Mouse (Mus musculus): ENCODE data around the gene Olfr31. TPM values are rescaled to one million over a fixed set of nuclear protein-coding genes. Genes with fewer than 3 reads are reported as not detected.

The Olfr31 gene
- total and polyA plus RNA-seq, 3 experiments, result 0.09 TPM; not detected in 2

GRCm38 (mm10) chr14:14347836-14348621 lies 25.4 kb downstream of the Olfr31 start:
- H3K27ac ChIP-seq (ENCODE audit: insufficient read depth, low read depth), result no peak overlapping the region
- no peak overlapping the region for H3K4me2 ChIP-seq (ENCODE audit: insufficient read depth, low read depth, poor library complexity, severe bottlenecking)
- peak overlapping the region in 1 of 3 experiments; percentile 9 for H3K4me3 ChIP-seq (replicated peaks in 1 of 3; ENCODE audit: low read depth in 2 of 3, low read length in 2 of 3, poor library complexity in 1 of 3)
- TF ChIP-seq MAX (IDR thresholded peaks at IDR 0.05; ENCODE audit: low read length), result no peak
- TF ChIP-seq ZC3H11A (IDR thresholded peaks at IDR 0.05; ENCODE audit: low read depth, low read length), result no peak
- no peak for TF ChIP-seq MXI1 (IDR thresholded peaks at IDR 0.05; ENCODE audit: low read depth, low read length)
- no peak for TF ChIP-seq ZKSCAN1 (IDR thresholded peaks at IDR 0.05; ENCODE audit: borderline replicate concordance, low read depth, low read length)
- no peak for TF ChIP-seq MEF2A (IDR thresholded peaks at IDR 0.05; ENCODE audit: borderline replicate concordance, low read depth, low read length)
- no peak for TF ChIP-seq CTCF (conservative IDR thresholded peaks at IDR 0.05 in 1 of 2, IDR thresholded peaks at IDR 0.05 in 1 of 2; ENCODE audit: low read depth in 2 of 2, low read length in 2 of 2)
- TF ChIP-seq RCOR1 (conservative IDR thresholded peaks at IDR 0.05; ENCODE audit: low read depth, low read length), result no peak
- TF ChIP-seq JUN (IDR thresholded peaks at IDR 0.05; ENCODE audit: insufficient read depth, low read depth, low read length), result no peak
- TF ChIP-seq ELF1 (IDR thresholded peaks at IDR 0.05; ENCODE audit: low read depth, low read length), result no peak
- no peak for TF ChIP-seq CHD1 (IDR thresholded peaks at IDR 0.05; ENCODE audit: low read depth, low read length)
- TF ChIP-seq JUND (conservative IDR thresholded peaks at IDR 0.05; ENCODE audit: low read depth, low read length), result no peak
- TF ChIP-seq GABPA (IDR thresholded peaks at IDR 0.05; ENCODE audit: insufficient replicate concordance, low read depth, low read length), result no peak
- TF ChIP-seq BHLHE40 (IDR thresholded peaks at IDR 0.05; ENCODE audit: low read depth, low read length), result no peak
- no peak for TF ChIP-seq UBTF (IDR thresholded peaks at IDR 0.05; ENCODE audit: low read depth, low read length)
- no peak for TF ChIP-seq USF2 (conservative IDR thresholded peaks at IDR 0.05; ENCODE audit: low read depth, low read length)
- no peak for TF ChIP-seq HCFC1 (IDR thresholded peaks at IDR 0.05; ENCODE audit: low read depth, low read length)
- no peak for TF ChIP-seq TBP (conservative IDR thresholded peaks at IDR 0.05; ENCODE audit: low read depth, low read length)
- TF ChIP-seq MAZ (IDR thresholded peaks at IDR 0.05; ENCODE audit: low read depth, low read length), result no peak
- peaks cover 0 to 3% of the 10 kb centered on the region in 2 experiments; a peak in 1 of 4 replicates for H3K4me1 ChIP-seq (ENCODE audit: control insufficient read depth in 1 of 2, insufficient read depth in 2 of 2)
- dilution Hi-C loops (cut with MboI; ENCODE audit: extremely low pct_ligation_motif_present, extremely low pct_unique_long_range_greater_than_20kb, low sequenced_read_pairs) (no loop called here), in situ Hi-C loops (cut with MboI; ENCODE audit: low pct_ligation_motif_present, low pct_unique_long_range_greater_than_20kb, low sequenced_read_pairs) (no loop called here)
- H3K9me3 ChIP-seq (replicated peaks; ENCODE audit: low read length), result peaks cover 68% of the 10 kb centered on the region
- H3K79me2 ChIP-seq (replicated peaks; ENCODE audit: control insufficient read depth, extremely low read depth, insufficient read depth, poor library complexity, severe bottlenecking), result no peaks in the 10 kb centered on the region
- H3K36me3 ChIP-seq (replicated peaks in 1 of 2; ENCODE audit: control insufficient read depth in 1 of 2, insufficient read depth in 1 of 2, low read length in 1 of 2), result peaks cover 0 to 10% of the 10 kb centered on the region in 2 experiments
- no peaks in the 10 kb centered on the region for H3K27me3 ChIP-seq (replicated peaks)
- H3K9ac ChIP-seq (ENCODE audit: insufficient read depth, low read depth), result no peak overlapping the region
- DNase-seq (ENCODE audit: extremely low read depth), result peak; percentile 52
